Mouse (Mus musculus): ENCODE measurements around the gene Phkg2. TPM values are rescaled to one million over a fixed set of nuclear protein-coding genes. Genes with fewer than 3 reads are reported as not detected.

Phkg2 gene
- polyA plus RNA-seq, 1 experiment = 5.4 TPM

- H3K36me3 ChIP-seq (ENCODE audit: control insufficient read depth) = no peaks in the 10 kb centered on the region
- H3K4me3 ChIP-seq (replicated peaks) = no peak overlapping the region
- TF ChIP-seq GATA1 (IDR thresholded peaks at IDR 0.05; ENCODE audit: low read length) (no peak), TAL1 (IDR thresholded peaks at IDR 0.05; ENCODE audit: low read length) (no peak)
- H3K27me3 ChIP-seq (ENCODE audit: control insufficient read depth) = peaks cover 6% of the 10 kb centered on the region; the same call in 1 of the 2 replicates
- peaks cover 4% of the 10 kb centered on the region for H3K9me3 ChIP-seq (ENCODE audit: control insufficient read depth, low read length)
- H3K4me1 ChIP-seq (ENCODE audit: control insufficient read depth) = peaks cover 31% of the 10 kb centered on the region
These were observed 55.5 kb downstream of the Phkg2 start for GRCm38 (mm10) chr7:127628646-127629045.

- TF ChIP-seq GATA1 (IDR thresholded peaks at IDR 0.05; ENCODE audit: low read length) (no peak), TAL1 (IDR thresholded peaks at IDR 0.05; ENCODE audit: low read length) (no peak)
- Histone ChIP-seq H3K36me3 (ENCODE audit: control insufficient read depth) (no peaks in the 10 kb centered on the region), H3K4me3 (replicated peaks) (no peak overlapping the region), H3K9me3 (ENCODE audit: control insufficient read depth, low read length) (no peaks in the 10 kb centered on the region; the same call in 1 of the 2 replicates), H3K4me1 (ENCODE audit: control insufficient read depth) (peaks cover 26% of the 10 kb centered on the region), H3K27me3 (ENCODE audit: control insufficient read depth) (peaks cover 25% of the 10 kb centered on the region)
These were observed 58.3 kb downstream of the Phkg2 start for GRCm38 (mm10) chr7:127631416-127631815.

Other genes starting within 250 kb of the Phkg2 start
- gene Zfp768, start 227.8 kb upstream of the Phkg2 start, polyA plus RNA-seq (2012) = 0.17 and 0.26 TPM in 2 replicates
- 0.08 TPM in 1 of 2 replicates, not detected in the other for gene Zfp747, start 197.3 kb upstream of the Phkg2 start, polyA plus RNA-seq (2012)
- gene 9130019O22Rik, start 186.2 kb upstream of the Phkg2 start, polyA plus RNA-seq (2012) = 0.02 TPM in 2 replicates
- 0.06 TPM in 1 of 2 replicates, not detected in the other for gene E430018J23Rik, start 179.7 kb upstream of the Phkg2 start, polyA plus RNA-seq (2012)
- gene Zfp764, start 166.5 kb upstream of the Phkg2 start, polyA plus RNA-seq (2012) = 0.04 TPM in 1 of 2 replicates, not detected in the other
- gene Zfp688, start 151.3 kb upstream of the Phkg2 start, polyA plus RNA-seq (2012) = 2.3 and 2.4 TPM in 2 replicates
- 2.1 and 3.0 TPM in 2 replicates for gene Zfp689, start 124.2 kb upstream of the Phkg2 start, polyA plus RNA-seq (2012)
- 11.7 and 14.3 TPM in 2 replicates for gene Prr14, start 113.7 kb upstream of the Phkg2 start, polyA plus RNA-seq (2012)
- gene Fbrs, start 94.1 kb upstream of the Phkg2 start, polyA plus RNA-seq (2012) = 36.3 and 37.8 TPM in 2 replicates
- gene Srcap, start 61.4 kb upstream of the Phkg2 start, polyA plus RNA-seq (2012) = 1.0 and 1.5 TPM in 2 replicates
- 7.0 and 7.8 TPM in 2 replicates for gene Gm42715, start 53.8 kb upstream of the Phkg2 start, polyA plus RNA-seq (2012)
- gene Tmem265, start 11.9 kb upstream of the Phkg2 start, polyA plus RNA-seq (2012) = 0.61 and 0.75 TPM in 2 replicates
- gene Ccdc189, start 15.3 kb downstream of the Phkg2 start, polyA plus RNA-seq (2012) = 7.1 and 8.9 TPM in 2 replicates
- 4.4 and 5.0 TPM in 2 replicates for gene Rnf40, start 15.4 kb downstream of the Phkg2 start, polyA plus RNA-seq (2012)
- gene Zfp629, start 42.5 kb downstream of the Phkg2 start, polyA plus RNA-seq (2012) = 0.11 and 0.15 TPM in 2 replicates
- gene Bcl7c, start 135.6 kb downstream of the Phkg2 start, polyA plus RNA-seq (2012) = 16.0 and 17.8 TPM in 2 replicates
- 0.06 TPM in 1 of 2 replicates, not detected in the other for gene Ctf1, start 139.4 kb downstream of the Phkg2 start, polyA plus RNA-seq (2012)
- gene Ctf2, start 158.8 kb downstream of the Phkg2 start, polyA plus RNA-seq (2012) = 0.02 TPM in 1 of 2 replicates, not detected in the other
- 8.2 and 9.9 TPM in 2 replicates for gene Fbxl19, start 171.2 kb downstream of the Phkg2 start, polyA plus RNA-seq (2012)
- gene Orai3, start 196.5 kb downstream of the Phkg2 start, polyA plus RNA-seq (2012) = 0.30 and 0.44 TPM in 2 replicates
- 4.7 and 6.0 TPM in 2 replicates for gene Setd1a, start 203.3 kb downstream of the Phkg2 start, polyA plus RNA-seq (2012)
- gene Gm49388, start 212.3 kb downstream of the Phkg2 start, polyA plus RNA-seq (2012) = 0.39 TPM in 1 of 2 replicates, not detected in the other
- 0.43 and 0.50 TPM in 2 replicates for gene Hsd3b7, start 227.3 kb downstream of the Phkg2 start, polyA plus RNA-seq (2012)